Mouse (Mus musculus): Measurements from ENCODE around the gene Tmem268. TPM values are rescaled to one million over a fixed set of nuclear protein-coding genes. Genes with fewer than 3 reads are reported as not detected.
A peak's percentile ranks its signal among the peaks of the same experiment; 100 is the strongest.

Tmem268 gene
- total RNA-seq (2021): 10 to 100 TPM; 13.8 to 14.5 TPM
- long read RNA-seq, experiment 1, transcript Tmem268-201 (10 exons, 3,765 nt): major isoform, 12 of 32 reads
- long read RNA-seq, experiment 1, partial matches to known transcripts: 3 of 32 reads
- long read RNA-seq, experiment 1, other reads (novel, unspliced or antisense): 17 of 32 reads
- long read RNA-seq, experiment 2, transcript Tmem268-201 (10 exons, 3,765 nt): major isoform, 5 of 12 reads
- long read RNA-seq, experiment 2, partial matches to known transcripts: 0 of 12 reads
- long read RNA-seq, experiment 2, other reads (novel, unspliced or antisense): 7 of 12 reads

DNA sequence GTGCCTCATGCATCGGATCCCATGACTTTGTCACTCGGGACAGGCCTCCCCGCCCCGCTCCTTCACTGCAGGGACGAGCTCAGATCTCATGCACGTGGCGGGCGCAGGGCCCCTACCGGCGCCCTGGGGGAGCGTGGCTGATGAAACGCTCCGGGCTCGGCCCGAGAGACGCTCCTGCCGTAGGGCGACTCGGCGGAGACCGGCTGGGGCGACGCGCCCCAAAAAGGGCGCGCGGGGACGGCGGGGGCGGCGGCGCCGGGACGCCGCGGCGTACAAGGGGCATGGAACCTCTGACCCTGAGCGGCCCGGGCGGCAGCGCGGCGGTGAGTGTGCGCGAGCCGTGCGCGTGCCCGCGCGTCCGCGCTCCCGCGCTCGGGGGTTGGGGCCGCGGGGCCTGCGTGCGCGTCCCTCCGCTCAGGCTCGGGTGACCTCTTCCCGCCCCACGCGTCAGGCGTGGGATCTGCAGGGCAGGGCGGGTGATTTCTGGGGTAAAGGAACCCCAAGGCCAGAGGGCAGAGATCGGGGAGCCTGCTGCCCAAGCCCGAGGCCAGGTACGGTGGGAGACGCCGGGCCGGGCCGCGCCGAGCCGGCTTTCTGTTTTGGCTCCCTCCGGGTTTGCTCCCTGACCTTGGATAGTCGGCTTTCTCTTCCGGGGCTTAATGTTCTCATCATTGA lies at the start of gene Tmem268:
Gene Tmem268, plus strand, starts transcription at position 375 of the 675 bp plus-strand sequence.
- peak; percentile 86 for DNase-seq

DNA sequence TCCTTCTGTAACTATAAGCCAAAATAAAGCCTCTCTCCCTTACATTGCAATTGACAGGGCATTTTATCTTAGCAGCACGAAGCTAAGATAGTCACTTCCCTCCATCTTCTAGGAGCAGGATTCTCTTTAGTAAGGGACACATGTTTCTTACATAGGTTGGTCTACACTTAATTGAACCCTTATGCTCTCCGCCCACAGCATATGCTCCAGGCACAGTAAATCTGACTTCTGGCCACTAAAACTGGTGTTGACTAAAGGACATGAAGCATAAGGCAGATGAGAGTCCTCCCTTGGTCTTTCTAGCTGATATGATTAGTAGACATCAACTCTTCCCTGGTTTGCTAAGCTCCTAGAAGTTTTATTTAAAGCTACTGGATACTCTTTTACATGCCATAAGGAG lies 45.7 kb upstream of the Tmem268 start:
- DNase-seq: no peak

DNA sequence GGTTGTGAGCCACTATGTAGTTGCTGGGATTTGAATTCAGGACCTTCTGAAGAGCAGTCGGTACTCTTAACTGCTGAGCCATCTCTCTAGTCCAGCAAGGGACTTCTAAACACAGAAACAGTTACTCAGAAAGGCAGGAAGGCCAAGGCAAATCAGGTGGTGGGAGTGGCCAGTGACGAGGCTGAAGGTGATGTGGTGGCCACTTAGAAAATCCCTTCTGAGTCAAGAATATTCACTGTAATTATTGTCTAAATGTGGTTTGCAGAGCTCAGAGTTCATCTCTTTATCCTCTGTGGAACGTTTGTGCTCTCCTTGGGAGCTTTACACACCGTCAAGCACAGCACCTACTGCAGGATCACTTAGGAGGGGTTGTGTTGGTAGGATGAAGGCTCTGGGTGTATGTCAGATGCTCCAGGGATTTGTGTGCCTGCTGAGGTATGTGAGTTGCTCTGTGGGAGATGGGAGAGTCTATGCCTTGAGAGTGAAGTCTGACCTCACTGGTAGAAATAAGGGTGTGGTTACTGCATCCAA lies 44.1 kb upstream of the Tmem268 start:
- no peak for DNase-seq

DNA sequence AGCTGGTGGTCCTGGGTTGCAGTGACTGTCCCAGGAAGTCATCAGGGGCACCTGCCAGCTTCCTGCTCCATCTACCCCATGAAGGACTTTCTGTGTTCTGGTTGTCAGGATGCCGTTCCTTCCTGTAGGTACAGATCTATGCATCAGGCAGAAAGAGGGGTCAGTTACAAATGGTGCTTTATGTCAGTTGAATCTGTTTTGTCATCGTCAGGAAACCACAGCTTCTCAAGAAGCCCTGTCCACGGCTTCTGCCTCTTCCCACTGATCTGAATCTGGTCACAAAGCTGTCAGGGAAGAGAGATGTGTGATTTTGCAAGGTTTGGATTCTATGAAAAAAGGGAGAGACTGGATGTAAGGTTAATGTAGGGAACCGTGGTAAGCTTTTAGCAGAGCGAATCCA lies 43.6 kb upstream of the Tmem268 start:
- DNase-seq: no peak

DNA sequence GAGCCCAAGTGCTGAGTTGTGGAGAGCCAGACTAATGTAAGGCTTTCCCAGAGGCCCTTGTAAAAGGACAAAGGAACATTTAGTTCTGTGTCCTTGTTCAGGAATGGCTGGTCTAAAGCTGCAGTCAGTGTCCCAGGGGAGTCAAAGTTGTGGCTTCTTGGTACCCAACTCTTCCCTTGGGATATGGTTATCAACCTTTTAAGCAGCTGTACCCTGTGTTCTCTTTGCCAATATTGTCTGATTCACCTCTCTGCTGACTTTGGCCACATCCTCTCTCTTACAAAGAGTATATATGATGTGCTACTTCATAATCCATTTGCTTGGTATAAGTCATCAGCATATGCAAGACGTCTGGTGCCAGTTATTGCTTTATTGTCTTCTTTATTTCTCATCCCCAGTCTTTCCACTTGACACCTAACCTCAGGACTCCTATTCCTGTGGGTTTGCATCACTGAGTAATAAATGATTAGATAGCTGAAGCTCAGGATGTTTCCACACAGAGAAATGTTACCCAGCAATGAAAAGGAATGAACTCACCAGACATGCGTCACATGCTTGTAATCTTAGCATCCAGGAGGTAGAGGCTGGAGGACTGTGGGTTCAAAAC lies 36.7 kb upstream of the Tmem268 start:
- DNase-seq: no peak

DNA sequence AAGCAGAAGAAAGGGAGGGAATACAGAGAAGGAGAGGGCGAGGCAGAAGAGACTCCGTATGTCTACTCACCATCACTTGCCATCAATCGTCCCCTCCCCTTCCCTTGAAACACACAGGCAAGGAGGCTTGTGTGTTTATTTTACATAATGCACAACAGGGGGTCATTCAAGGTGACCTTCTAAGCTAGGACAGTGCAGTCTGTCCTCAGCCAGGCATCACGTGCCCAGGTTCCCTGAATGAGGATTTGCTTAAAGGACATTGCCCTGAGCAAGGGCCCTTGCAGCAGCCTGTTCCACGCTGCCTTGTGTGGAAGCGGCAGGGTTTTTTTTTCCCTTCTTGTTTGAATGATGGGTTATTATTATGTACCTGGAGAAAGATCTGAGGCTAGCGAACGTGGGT lies 33.1 kb upstream of the Tmem268 start:
- no peak for DNase-seq

DNA sequence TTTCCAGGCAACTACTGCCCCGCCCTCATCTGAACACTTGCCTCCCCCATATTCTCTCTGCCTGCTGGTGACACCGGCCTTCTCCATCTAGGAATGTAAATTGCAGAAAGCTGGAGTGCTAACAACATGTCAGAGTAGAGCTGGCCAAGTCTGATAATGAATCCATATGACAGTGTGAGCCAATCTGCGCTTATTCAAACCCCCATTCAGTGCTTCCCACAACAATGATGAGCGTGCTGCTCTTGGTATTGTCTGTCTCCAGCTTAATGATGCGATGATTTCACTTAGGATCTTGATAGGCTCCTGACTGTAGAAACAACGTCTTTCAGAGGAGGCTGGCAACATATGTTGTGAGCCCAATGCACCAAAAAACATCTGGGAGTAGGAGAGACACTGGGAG lies 29.6 kb upstream of the Tmem268 start:
- no peak for DNase-seq

DNA sequence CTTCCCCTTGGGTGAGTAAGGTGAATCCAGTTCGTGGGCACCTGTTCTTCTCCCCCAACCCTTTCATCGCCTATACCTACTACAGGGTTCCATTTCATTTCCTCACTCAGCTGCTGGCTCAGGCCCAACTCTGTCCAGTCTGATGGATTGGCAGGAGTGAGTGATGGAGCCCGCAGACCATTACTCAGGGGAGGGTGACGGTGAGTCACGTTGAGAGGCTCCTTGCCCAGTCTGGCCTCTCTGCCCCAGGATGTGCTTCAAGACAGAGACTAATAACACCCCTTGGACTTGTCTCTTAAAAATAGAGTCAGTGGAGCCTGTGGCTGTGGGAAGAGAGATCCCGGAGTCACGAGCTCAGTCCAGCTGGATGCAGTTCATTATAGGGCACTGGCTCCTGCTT lies 28.2 kb upstream of the Tmem268 start:
- DNase-seq: no peak

DNA sequence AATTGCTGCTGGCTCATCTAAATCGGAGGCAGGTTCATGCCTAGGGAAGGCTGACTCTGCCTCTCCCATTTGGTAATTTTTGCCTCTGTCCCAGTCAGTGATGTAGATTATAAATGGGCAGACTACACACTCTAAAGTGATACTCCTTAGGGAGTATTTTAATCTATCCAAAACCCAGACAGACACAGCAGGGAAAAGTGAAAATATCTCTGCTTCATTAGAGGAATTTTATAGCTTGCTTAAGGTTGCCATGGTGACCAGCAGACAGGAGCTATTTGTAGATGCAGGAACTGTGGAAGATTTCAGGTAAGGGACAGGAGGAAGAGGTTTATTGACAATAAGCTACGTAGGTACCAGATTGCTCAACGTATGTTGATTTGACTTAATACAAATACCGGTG lies 21.0 kb upstream of the Tmem268 start:
- no peak for DNase-seq

DNA sequence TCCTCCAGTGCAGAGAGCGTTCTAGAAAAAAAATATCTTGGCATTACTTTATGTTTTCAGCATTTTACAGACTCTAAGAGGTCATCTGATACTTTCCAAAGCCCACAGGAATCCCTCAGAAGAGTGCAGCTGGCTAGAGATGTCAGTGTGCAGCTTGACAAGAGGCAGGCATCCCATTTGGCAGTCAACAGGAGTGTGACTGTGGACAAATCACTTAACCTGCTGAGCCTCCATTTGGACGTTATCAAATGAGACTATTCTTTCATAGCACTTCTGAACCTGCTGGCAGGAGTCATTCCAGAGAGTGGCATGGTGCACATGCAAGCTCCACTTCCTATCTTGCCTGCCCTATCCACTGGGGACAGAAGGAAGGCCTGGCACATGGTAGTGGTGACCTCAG lies 16.4 kb upstream of the Tmem268 start:
- peak; percentile 79 to 87 for DNase-seq

DNA sequence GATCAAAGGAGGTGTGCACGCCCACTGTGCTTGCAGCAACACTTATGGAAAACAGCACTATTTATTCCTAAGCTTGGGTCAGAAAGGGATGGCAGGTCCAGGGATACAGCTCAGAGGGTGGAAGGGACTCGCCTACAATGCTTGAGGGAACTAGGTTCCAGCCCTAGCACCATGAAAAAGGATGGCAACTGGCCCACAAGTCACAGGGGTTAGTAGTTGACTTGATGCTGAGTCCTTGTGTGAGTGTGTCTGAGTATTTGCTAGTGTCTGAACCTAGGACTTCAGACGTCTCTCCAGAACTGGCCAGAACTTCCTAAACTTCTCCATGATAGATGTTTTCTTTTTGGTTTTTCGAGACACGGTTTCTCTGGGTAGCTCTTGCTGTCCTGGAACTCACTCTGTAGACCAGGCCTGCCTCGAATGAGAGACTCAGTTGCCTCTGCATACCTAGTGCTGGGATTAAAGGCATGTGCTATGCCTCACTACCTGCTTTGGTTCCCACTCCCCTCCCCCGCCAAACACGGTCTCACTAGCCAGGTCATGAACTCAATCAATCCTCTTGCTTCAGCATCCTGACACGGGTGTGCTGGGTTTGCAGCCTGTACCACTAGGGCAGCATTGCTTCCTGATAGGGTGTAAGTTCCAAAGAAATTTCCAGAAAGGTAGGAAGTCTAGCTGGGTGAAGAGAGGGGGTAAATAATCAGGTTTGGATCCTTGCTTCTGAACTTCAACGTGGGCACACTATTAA lies 14.7 kb upstream of the Tmem268 start:
- peak in 1 of 2 experiments; percentile 14 for DNase-seq

DNA sequence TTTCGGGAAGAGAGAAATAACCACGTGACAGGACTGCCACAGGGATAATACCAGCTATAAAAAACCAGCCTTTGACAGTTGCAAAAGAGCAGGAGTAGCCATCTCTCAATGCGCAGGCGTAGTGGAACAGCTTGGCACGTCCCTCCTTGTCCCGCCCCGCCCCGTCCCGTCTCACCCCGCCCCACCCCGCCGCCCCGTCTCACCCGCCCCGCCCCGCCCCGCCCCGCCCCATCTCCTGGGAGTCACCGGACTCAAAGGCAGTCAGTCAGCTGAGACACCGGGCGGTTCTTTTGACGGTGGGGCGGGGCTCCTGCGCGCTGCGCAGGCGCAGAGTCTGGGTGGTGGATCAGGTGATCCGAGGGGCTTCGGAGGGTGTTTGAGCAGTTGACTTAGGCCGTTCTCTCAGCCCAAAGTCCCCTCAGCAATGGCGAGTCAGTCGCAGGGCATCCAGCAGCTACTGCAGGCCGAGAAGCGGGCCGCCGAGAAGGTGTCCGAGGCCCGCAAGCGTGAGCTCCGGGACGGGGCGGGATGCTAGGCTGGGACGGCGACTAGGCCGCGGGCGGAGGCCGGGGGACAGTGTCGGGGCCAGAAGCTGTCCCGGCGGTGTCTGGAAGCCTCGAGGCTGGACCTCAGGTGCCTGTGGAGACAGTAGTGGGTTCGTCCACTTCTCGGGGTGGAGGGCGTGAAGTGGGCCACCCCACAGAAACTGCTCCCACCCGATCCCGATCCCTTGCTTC lies 13.9 kb upstream of the Tmem268 start, which contains the start of gene Atp6v1g1:
Gene Atp6v1g1, plus strand, starts transcription at position 279 of the 737 bp plus-strand sequence.
- DNase-seq: peak; percentile 97 to 98

DNA sequence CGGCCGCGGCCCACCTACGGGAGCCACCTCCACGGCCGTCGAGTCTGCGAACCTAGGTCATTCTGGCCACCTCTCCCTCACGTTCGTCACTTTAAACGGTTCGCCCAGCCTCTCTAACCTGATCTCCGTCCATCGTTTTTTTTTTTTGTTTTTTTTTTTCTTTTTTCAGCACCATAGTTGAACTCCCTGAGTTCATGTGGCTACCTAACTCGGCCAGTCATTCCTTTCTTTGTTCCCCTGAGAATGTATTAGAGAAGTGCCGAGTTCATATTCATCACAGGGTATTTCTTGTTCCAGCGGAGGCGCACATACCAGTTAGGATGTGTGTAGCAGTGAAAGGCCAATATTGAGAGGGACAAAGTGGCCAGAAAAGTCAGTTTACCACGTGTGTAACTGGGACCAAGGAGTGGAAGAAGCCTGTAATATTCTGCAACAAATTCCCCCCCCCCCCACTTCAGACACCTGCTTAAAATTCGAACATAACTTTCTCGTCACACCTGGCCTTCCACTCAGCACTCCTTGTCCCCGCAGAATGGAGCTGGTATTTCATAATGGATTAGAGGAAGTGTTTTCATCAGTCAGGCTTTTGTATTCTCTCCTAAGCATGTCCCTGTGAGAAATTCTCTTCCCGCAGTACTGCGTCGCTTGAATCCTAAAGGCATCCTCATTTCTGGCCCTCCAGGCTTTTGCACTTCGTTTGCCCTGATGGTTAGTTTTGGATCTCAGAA lies 13.2 kb upstream of the Tmem268 start:
- DNase-seq: no peak

DNA sequence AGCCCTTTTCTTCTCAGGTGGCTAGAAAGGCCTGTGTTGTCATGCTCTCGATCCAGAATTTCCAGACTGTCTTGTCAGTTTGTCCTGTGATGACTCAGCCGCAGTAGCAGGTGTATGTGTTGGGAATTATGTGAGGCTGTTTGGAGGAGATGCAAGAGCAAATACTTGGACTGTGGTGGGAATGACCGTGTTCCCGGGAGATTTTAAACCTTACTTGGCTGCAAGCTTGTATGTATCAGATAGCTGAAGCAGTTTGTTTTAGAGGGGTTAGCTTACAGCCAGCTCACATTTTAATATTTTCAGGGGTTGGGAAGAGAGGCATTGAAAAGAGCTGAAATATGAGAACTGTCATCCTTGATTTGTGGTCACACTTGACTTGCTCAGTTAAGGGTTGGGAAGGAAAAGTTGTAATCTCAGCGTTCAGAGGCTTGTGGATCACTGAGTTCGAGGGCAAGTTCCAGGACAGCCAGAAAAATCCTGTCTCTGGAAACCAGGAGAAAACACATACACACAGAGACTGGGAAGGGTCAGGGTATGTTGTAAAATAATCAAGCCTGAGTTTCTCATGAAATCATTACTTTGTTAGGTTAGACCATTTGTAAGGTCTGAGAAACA lies 12.0 kb upstream of the Tmem268 start:
- DNase-seq: no peak

DNA sequence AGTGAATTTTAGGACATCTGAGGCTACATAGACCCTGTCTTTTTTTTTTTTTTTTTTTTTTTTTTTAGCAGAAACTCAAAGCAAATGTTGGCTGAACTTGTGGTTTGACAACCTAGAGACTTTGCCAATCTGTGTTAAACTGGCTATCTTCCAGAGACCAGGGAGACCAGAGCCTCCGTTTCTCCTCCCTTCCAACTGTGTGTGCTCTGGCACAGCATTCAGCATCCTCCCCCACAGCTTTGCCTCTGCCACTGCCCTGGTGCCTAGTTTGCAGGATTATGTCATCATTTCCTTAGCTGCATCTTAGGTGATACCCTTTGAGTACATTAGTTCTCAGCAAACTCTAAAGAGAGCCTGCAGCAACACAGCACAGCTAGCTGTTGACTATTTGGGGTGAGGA lies 10.8 kb upstream of the Tmem268 start:
- no peak for DNase-seq

DNA sequence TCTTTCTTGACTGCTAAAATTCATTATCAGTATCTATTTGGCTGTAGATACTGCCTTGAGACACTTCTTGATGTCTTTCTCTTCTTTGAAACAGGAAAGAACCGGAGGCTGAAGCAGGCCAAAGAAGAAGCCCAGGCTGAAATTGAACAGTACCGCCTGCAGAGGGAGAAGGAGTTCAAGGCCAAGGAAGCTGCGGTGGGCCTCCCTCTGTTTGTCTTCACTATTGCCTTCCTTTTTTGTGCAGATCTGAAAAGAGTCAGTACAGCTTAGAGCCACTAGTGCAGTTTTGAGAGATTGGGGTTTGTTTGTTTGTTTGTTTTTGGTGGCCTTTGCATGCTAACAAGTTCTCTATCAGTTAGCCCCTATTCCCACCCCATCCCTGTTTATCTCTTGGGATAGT lies 10.1 kb upstream of the Tmem268 start:
- no peak for DNase-seq

DNA sequence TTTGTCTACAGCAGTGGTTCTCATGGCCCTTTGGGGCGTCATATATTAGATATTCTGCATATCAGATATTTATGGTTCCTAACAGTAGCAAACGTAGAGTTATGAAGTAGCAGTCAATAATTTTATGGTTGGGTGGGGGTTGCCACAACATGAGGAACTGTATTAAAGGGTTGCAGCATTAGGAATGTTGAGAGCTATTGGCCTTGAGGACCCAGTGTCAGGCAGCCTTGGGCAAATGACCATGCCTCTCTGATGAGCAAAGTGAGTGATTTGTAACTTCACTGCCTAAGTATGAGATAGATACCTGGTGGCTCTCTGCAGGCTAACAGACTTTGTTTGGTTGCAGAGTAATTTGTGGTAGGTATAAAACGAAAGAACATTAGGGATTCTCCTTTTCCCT lies 7.7 kb upstream of the Tmem268 start:
- DNase-seq: no peak

DNA sequence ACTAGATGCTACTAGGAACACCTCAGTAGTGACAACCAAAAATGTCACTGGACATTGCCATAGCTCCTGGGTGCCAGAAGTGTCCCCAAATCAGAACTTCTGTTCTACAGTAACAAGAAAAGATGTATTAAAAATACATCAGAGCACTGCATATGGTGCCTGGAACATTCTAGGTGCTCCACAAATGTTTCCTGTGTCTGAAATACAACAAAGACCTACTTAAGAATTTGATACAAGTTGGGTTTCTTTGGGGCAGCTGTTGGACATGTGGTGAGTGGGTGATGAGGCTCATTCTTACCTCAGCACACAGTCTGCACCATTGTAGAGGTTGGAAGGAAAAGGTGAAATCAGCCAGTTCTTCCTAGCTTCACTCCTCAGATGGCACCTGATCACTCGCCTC lies 5.7 kb upstream of the Tmem268 start:
- DNase-seq: no peak

DNA sequence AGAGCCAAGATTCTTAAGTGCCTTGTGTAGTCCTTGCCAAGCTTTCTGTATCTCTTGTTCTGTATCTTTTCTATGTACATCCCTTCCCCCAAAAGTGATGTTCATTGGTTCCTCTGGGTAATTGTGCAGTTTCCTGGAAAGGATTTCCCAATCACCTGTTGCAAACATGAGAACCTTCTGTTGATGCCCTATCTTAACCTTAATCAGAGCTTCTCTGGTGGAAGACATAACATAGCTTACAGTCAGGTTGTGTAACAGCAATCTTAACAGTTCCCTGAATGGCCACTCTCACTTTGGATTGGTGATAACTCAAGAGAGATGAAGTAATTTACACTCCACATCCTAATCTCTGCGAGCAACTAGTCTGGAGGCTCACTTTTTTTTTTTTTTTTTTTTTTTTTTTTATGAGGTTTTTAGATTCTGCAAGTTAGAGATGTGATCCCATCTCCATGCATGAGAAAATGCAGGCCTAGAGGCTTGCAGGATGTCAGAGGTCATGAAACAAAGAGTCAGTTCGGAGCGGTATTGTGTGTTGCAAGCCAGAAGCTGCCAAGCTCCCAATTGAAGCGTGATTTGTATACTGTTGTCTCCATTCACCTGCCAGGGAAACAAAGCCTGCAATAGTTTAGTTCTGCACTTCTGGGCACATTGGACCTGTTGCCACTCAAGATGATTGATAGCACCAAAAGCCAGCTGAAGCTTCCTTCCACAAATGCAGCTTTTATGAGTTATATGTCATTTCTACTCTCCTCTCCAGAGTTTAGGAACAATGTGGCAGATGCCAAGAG lies 4.6 kb upstream of the Tmem268 start:
- DNase-seq: no peak

DNA sequence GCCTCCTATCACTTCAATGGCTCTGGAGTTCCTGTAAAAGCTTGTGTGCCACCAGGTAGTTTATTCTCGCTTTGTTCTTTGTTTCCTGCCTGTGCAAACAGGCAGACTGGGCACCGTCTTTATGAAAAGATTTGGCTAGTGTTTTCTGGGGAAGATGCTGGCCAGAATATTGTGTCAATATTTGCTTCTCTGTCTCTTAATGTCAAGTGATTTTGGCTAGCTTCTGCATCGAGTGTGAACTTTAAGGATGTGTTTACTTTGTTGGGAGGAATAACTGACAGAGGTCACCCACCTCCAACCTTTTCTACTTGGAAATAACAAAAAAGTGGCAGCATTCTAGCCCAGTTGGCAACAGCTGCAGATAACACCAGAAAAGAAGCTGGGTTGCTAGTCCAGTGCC lies 4.0 kb upstream of the Tmem268 start:
- no peak for DNase-seq
